Mouse (Mus musculus) midbrain, postnatal 0 days (tissue): ENCODE measurements around the gene Gcc2. TPM values are rescaled to one million over a fixed set of nuclear protein-coding genes. Genes with fewer than 3 reads are reported as not detected.
"Not testable (repeated sequence)": the region's sequence is repeated elsewhere in the genome, so short reads cannot be mapped to it uniquely, and the experiment has no call there.

ENCODE experiments used
- ATAC-seq: fragments of 200-750 bp; cut with Nextera tagmentation; 2 replicates; pipeline ENCODE4 v1.8.0; 2017; ENCODE audit warnings: moderate number of reproducible peaks, mild to moderate bottlenecking, moderate TSS enrichment, moderate library complexity; ENCODE audit not compliant: low FRiP score
- DNase-seq: peaks from one replicate; pipeline ENCODE4 v3.0.0-alpha.2; 2015; ENCODE audit warnings: low spot score
- H3K27ac ChIP-seq: fragments of 300-500 bp; sonication (generic); 2 replicates; pipeline ENCODE4 v1.5.1; 2014; ENCODE audit warnings: low read depth, mild to moderate bottlenecking, low read length, mixed read lengths
- H3K27me3 ChIP-seq: fragments of 300-500 bp; sonication (generic); 2 replicates; pipeline ENCODE4 v1.6.1; 2014; ENCODE audit warnings: low read length, control low read depth, mixed read lengths; ENCODE audit not compliant: insufficient read depth
- H3K36me3 ChIP-seq: fragments of 300-500 bp; sonication (generic); 2 replicates; pipeline ENCODE4 v1.6.1; 2014; ENCODE audit warnings: low read length, control low read depth, mixed read lengths; ENCODE audit not compliant: insufficient read depth
- H3K4me1 ChIP-seq: fragments of 300-500 bp; sonication (generic); 2 replicates; pipeline ENCODE4 v1.6.1; 2014; ENCODE audit warnings: mild to moderate bottlenecking, control low read depth, antibody characterized with exemption, low read length, mixed read lengths; ENCODE audit not compliant: insufficient read depth
- H3K4me2 ChIP-seq: fragments of 300-500 bp; sonication (generic); 2 replicates; pipeline ENCODE4 v1.6.1; 2014; ENCODE audit warnings: low read depth, mild to moderate bottlenecking, low read length, mixed read lengths; ENCODE audit not compliant: poor library complexity, severe bottlenecking
- H3K4me3 ChIP-seq: fragments of 300-500 bp; sonication (generic); 2 replicates; pipeline ENCODE4 v1.5.1; 2014; ENCODE audit warnings: low read depth, mild to moderate bottlenecking, low read length, moderate library complexity
- H3K9ac ChIP-seq: fragments of 300-500 bp; sonication (generic); replicated peaks from 2 replicates; pipeline ENCODE4 v1.6.1; 2014; ENCODE audit warnings: mild to moderate bottlenecking, low read length, moderate library complexity, mixed read lengths; ENCODE audit not compliant: poor library complexity, severe bottlenecking
- H3K9me3 ChIP-seq: fragments of 300-500 bp; sonication (generic); 2 replicates; pipeline ENCODE4 v1.6.1; 2016; ENCODE audit warnings: low read length, control low read depth
- CTCF ChIP-seq: IDR thresholded peaks from 2 replicates; pipeline ENCODE4 v1.5.1; 2016; ENCODE audit warnings: antibody characterized with exemption, mild to moderate bottlenecking
- WGBS: fragments of 180-500 bp; shearing (Covaris S2); extraction: QIAGEN DNeasy Blood & Tissue Kit; methylation state at CpG from one replicate; pipeline ENCODE4 v1.1.7; 2014; 5-methylcytosine and 5-hydroxymethylcytosine counted together
- polyA plus RNA-seq: library from polyadenylated mRNA; unstranded; fragments of >200 nt; fragmentation: Nextera tagmentation; extraction: Ambion mirVana; gene quantifications from 2 replicates; pipeline ENCODE4 v1.2.1, GENCODE M21; 2015
- total RNA-seq: library from RNA; depleted of rRNA; stranded (reverse); fragments of >200 nt; gene quantifications from 2 replicates; pipeline ENCODE4 v1.2.3, GENCODE M21; 2014

The Gcc2 gene
- total and polyA plus RNA-seq, 2 experiments from 2014 or later = 41.3 to 121 TPM

DNA sequence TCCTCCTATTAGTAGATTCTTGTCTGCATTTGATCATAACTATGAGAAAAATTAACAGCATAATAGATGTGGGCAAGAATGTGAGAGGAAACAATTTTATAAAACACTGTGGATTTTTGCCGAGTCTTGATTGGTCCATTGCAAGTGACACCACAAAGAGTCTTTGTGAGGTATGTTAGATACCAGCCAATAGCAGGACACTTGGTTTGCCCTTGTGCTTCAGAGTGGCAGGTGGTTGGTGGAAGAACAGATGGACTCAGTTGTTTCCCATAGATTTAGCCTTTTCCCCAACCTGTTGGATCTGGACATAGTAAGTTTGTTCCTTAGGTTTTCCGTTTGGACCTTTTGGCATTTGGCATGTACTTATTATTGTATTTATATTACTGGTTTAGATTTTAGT lies 44.1 kb upstream of the Gcc2 start:
- Histone ChIP-seq H3K9ac (no peak overlapping the region), H3K27me3 (no peaks in the 10 kb centered on the region), H3K4me1 (no peaks in the 10 kb centered on the region), H3K4me2 (no peak overlapping the region), H3K36me3 (no peaks in the 10 kb centered on the region), H3K9me3 (no peaks in the 10 kb centered on the region), H3K27ac (no peak overlapping the region), H3K4me3 (no peak overlapping the region)
- ATAC-seq (no peak), DNase-seq (no peak)
- TF ChIP-seq CTCF = no peak
- WGBS = 92% methylated on average over 2 of the region's 2 CpGs

DNA sequence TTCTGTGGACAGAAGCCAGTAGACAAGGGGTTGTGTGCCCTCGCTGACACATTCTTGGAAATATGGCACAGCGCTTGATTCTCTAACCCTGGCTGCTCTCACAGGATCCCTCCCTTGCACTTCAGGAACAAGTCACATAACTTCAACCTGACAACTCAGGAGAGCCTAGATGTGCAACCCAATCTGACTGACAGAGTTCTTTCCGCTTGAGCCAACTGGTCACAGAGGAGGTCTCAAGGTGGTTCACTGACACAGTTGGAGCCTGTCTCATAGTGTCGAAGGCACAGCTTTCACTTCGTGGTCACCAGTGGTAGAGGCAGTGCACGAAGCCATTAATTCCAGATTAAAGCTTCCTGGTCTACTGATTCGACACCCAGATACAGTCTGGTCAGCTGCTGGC lies 43.1 kb upstream of the Gcc2 start:
- TF ChIP-seq CTCF = no peak
- no peak for ATAC-seq
- Histone ChIP-seq H3K27me3 (no peaks in the 10 kb centered on the region), H3K4me3 (no peak overlapping the region), H3K27ac (no peak overlapping the region), H3K36me3 (no peaks in the 10 kb centered on the region), H3K4me2 (no peak overlapping the region), H3K9ac (no peak overlapping the region), H3K4me1 (no peaks in the 10 kb centered on the region), H3K9me3 (no peaks in the 10 kb centered on the region)
- no peak for DNase-seq
- 75% methylated on average over 7 of the region's 7 CpGs for WGBS

DNA sequence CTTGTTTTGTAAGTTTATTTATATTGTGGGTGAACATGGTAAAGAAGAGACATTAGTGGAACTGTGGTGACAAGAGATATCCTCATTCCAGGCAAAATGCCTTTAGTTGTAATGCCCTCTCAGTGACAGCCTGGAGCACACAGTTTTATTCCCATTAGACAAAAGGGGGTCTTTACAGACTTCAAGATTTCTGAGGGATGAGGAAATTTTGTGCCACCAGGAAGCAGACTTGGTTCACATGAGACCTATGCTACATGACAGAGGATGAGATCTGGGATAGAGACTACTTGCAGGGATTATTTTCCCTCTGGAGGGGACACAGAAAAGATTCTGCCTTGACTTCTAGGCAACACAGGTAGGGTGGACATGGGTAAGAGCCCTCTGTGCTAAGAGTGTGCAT lies 40.8 kb upstream of the Gcc2 start:
- Histone ChIP-seq H3K9me3 (no peaks in the 10 kb centered on the region), H3K4me1 (no peaks in the 10 kb centered on the region), H3K9ac (no peak overlapping the region), H3K27ac (no peak overlapping the region), H3K27me3 (no peaks in the 10 kb centered on the region), H3K4me2 (no peak overlapping the region), H3K4me3 (no peak overlapping the region), H3K36me3 (no peaks in the 10 kb centered on the region)
- DNase-seq (no peak), ATAC-seq (no peak)
- no peak for TF ChIP-seq CTCF

DNA sequence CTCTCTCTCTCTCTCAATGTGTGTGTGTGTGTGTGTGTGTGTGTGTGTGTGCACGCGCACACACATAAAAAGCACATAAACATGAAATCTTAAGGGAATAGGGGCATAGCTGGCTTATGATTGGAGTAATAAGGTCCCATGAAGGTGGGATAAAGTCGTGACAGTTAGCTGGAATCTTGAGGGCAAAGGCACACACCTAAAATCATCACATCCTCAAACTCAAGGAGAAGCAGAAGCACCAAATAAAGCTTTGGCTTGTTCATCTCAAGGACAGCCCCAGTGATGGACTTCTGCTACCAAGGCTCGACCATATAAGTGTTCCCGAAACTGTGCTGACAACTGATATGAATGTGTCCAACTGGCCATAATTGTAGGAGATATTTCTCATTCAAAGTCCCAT lies 40.4 kb upstream of the Gcc2 start:
- H3K4me2 ChIP-seq = no peak overlapping the region
- DNase-seq (no peak), ATAC-seq (no peak)
- no peak overlapping the region for H3K9ac ChIP-seq
- WGBS = 79% methylated on average over 5 of the region's 5 CpGs
- no peak for TF ChIP-seq CTCF
- no peak overlapping the region for H3K27ac ChIP-seq
- H3K4me1 ChIP-seq = no peaks in the 10 kb centered on the region
- H3K36me3 ChIP-seq = no peaks in the 10 kb centered on the region
- no peaks in the 10 kb centered on the region for H3K9me3 ChIP-seq
- H3K27me3 ChIP-seq = no peaks in the 10 kb centered on the region
- H3K4me3 ChIP-seq = no peak overlapping the region

DNA sequence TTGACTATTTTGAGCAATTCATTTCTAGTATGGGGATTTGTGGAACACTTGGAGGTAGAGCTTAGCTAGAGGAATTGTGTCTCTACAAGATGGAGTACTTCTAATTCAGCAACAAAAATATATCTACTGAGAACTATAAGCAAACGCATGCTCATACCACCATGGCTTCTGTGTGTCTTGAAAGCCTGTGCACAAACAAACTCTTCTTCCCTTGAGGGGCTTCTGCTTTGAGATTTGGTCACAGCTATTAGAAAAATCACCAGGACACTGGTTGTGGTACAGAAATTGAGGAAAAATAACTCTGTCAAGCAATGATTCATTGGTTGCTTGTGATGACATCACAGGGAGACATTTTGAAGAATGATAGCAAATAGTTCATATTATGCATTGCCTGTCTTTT lies 39.9 kb upstream of the Gcc2 start:
- Histone ChIP-seq H3K4me3 (no peak overlapping the region), H3K9ac (no peak overlapping the region), H3K9me3 (no peaks in the 10 kb centered on the region), H3K4me2 (no peak overlapping the region), H3K27me3 (no peaks in the 10 kb centered on the region), H3K27ac (no peak overlapping the region), H3K4me1 (no peaks in the 10 kb centered on the region), H3K36me3 (no peaks in the 10 kb centered on the region)
- no peak for DNase-seq
- no peak for TF ChIP-seq CTCF
- 91% methylated on average over 1 of the region's 1 CpGs for WGBS
- no peak for ATAC-seq

DNA sequence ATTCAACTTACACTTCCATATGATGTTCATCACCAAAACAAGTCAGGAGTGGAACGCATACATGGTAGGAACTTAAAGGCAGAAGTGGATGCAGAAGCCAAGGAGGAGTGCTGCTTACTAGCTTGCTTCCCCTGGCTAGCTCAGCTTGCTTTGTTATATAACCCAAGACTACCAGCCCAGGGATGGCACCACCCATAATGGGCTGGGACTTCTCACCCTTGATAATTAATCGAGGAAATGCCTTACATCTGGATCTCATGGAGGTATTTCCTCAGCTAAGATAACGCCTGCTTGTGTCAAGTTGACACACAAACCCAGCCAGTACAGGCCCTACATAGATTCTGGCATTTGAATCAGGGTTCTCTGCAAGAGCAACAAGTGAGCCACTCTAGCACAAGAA lies 37.9 kb upstream of the Gcc2 start:
- Histone ChIP-seq H3K27me3 (no peaks in the 10 kb centered on the region), H3K27ac (no peak overlapping the region), H3K4me1 (no peaks in the 10 kb centered on the region), H3K36me3 (no peaks in the 10 kb centered on the region), H3K9ac (no peak overlapping the region), H3K4me2 (no peak overlapping the region), H3K9me3 (no peaks in the 10 kb centered on the region), H3K4me3 (no peak overlapping the region)
- TF ChIP-seq CTCF = no peak
- 88% methylated on average over 3 of the region's 3 CpGs for WGBS
- no peak for ATAC-seq
- DNase-seq = no peak

DNA sequence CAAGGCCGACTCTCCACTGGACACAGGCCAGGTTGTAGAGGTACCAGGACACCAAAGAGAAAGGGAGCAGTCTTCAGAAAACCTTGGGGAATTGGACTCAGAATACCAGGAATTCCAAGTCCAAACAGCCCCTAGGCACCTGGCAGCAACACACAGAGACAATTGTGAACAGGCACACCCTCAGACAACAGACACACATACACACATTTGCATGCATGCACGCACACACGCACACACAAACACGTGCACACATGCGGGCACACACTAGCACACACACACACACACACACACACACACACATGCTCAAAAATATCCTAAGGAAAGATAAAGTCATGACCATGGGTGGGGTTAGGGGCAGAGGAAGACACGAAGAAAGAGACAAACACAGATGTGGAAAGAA lies 34.6 kb upstream of the Gcc2 start:
- ATAC-seq (no peak), DNase-seq (no peak)
- Histone ChIP-seq H3K9ac (no peak overlapping the region), H3K4me1 (no peaks in the 10 kb centered on the region), H3K9me3 (no peaks in the 10 kb centered on the region), H3K27ac (no peak overlapping the region), H3K36me3 (no peaks in the 10 kb centered on the region), H3K4me3 (no peak overlapping the region), H3K4me2 (no peak overlapping the region), H3K27me3 (no peaks in the 10 kb centered on the region)
- no peak for TF ChIP-seq CTCF
- 86% methylated on average over 6 of the region's 6 CpGs for WGBS

DNA sequence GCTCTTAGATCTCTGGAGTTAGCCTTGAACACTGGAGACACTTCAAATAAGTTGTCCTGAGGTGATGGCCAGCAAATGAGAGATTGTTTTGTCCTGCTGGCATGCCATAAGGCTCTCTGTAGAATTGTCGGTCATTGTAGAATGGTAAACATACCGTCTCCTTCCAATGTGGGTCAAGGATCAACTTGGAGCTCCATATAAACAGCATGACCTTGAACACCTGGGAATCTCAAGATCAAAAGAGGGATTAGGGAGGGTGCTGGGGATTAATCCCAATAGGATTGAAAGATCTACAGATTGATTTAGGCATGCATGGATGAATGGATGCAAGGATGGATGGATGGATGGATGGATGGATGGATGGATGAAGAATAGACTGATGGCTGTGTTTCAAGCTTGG lies 33.7 kb upstream of the Gcc2 start:
- H3K4me1 ChIP-seq, H3K4me3 ChIP-seq, H3K36me3 ChIP-seq, H3K27ac ChIP-seq, H3K27me3 ChIP-seq, H3K9ac ChIP-seq, H3K9me3 ChIP-seq, DNase-seq, H3K4me2 ChIP-seq, ATAC-seq: not testable (repeated sequence)
- 80% methylated on average over 2 of the region's 2 CpGs for WGBS

DNA sequence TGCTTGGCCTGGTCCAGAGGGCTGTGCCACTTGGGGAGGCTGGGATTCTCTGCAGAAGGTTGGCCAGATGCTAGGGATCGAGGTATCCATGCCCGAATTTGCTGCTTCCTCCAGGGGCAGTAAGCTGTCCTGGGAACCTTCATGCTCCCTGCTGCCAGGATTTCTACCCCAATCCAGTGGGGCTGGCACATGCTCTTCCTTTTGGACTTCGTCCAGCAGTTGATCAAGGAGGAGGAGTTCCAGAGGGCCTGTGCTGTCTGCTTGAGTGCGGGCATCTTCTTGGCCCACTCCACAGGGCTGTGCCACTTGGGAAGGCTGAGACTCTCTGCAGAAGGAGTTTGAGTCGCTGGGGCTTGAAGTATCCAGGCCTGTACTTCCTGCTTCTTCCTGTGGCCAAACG lies 32.1 kb upstream of the Gcc2 start:
- H3K4me2 ChIP-seq, H3K9me3 ChIP-seq, ATAC-seq, H3K9ac ChIP-seq, H3K36me3 ChIP-seq, H3K27me3 ChIP-seq, H3K4me3 ChIP-seq, H3K4me1 ChIP-seq, H3K27ac ChIP-seq, DNase-seq: not testable (repeated sequence)
- 77% methylated on average over 3 of the region's 6 CpGs for WGBS
